Mouse (Mus musculus) heart, postnatal 25 days (tissue): ENCODE measurements around the gene Cltc. TPM values are rescaled to one million over a fixed set of nuclear protein-coding genes. Genes with fewer than 3 reads are reported as not detected.

Experiments
- DNase-seq: peaks from one replicate; pipeline ENCODE4 v3.0.0; 2022; ENCODE audit warnings: low spot score
- intact Hi-C: fragments of 180-260 bp; cut with DNase I; formaldehyde crosslinking; loops from one replicate; pipeline ENCODE4 v1.15.1; 2025
- total RNA-seq, 2 experiments: library from RNA; stranded (reverse); gene quantifications; 2 replicates each; pipeline ENCODE4 v1.2.3; 2021

Cltc gene
- total RNA-seq, 2 experiments from 2014 or later: 136 to 155 TPM

- intact Hi-C loops: no loop called here
- no peak for DNase-seq
These were observed 103.9 kb downstream of the Cltc start for GRCm38 (mm10) chr11:86653446-86653845.

- intact Hi-C loops: no loop called here
- DNase-seq: no peak
These were observed 104.8 kb downstream of the Cltc start for GRCm38 (mm10) chr11:86652578-86652979.

GRCm38 (mm10) chr11:86650676-86651075 is 106.7 kb downstream of the Cltc start:
- no peak for DNase-seq
- intact Hi-C loops: no loop called here

- DNase-seq: no peak
- intact Hi-C loops: no loop called here
These were observed 107.8 kb downstream of the Cltc start for GRCm38 (mm10) chr11:86649542-86649941.

GRCm38 (mm10) chr11:86647706-86648447 is 109.5 kb downstream of the Cltc start:
- DNase-seq: no peak

DNA sequence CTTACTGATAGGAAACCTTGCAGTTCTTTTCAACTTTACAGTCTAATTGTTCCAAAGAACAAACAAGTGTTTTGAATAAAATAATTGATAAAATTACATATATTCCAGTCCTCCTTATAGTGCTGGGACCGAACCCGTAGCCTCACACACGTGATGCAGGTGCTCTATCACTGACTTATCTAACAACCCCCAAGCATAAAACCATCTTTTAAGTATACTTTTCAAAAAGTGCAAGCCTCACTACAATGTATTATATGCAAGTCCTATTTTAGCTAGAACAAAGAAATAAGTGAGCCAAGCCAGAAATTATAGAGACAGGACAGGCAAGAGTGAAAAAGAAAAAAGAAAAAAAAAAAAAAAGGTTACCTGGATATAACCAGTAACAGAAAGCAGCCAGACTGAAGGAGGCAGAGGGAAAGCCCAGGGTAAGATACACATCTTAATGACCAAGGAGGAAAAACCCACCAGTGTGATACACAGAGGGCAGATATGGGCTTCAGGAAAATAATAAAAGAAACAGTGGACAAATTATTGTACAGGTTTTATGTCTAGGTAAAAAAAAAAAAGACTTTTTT is 110.4 kb downstream of the Cltc start:
- no peak for DNase-seq
- intact Hi-C loops: no loop called here

More at GRCm38 (mm10) chr11:86647706-86648447, 109.5 kb downstream of the Cltc start:
- intact Hi-C loops: no loop called here

GRCm38 (mm10) chr11:86646136-86646834 is 111.1 kb downstream of the Cltc start:
- DNase-seq: no peak
- intact Hi-C loops: no loop called here

DNA sequence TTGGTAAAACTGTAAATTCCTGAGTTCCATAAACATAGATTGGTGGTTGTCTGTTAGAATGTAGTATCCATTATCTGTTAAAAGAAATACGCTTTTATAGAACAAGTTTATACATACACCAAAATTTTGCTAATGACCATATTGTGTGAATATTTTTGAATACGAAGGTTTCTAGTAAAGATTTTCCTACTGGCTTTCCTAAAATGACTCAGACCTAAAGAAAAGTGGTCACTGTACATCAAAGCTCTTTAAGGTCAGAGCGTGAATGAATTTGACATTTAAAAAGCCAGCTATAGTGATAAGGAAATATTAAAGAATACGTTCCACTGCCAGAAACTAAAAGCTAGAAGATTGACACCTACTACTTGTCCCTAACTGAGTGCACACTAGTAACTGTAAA is 112.8 kb downstream of the Cltc start:
- no peak for DNase-seq
- intact Hi-C loops: no loop called here

Other genes with a start within 250 kb of the Cltc start
- gene Rps6kb1, start 212.8 kb downstream of the Cltc start, total RNA-seq: 10 to 100 TPM; 19.1 to 19.2 TPM
- 1 to 10 TPM; 4.6 to 4.8 TPM for gene Tubd1, start 212.6 kb downstream of the Cltc start, total RNA-seq
- gene Vmp1, start 73.7 kb downstream of the Cltc start, total RNA-seq: 10 to 100 TPM; 63.1 to 66.1 TPM
- gene Ptrh2, start 73.6 kb downstream of the Cltc start, total RNA-seq: 1 to 10 TPM; 6.3 to 6.5 TPM
- 10 to 100 TPM; 17.8 to 18.0 TPM for gene Dhx40, start 50.2 kb upstream of the Cltc start, total RNA-seq
- gene Ypel2, start 236.1 kb upstream of the Cltc start, total RNA-seq: 10 to 100 TPM; 16.2 to 35.4 TPM